Mouse (Mus musculus): ENCODE data around the gene Ofd1. TPM values are rescaled to one million over a fixed set of nuclear protein-coding genes. Genes with fewer than 3 reads are reported as not detected.

Ofd1 gene
- polyA plus RNA-seq, 1 experiment from 2014 or later, result 6.1 TPM

- Histone ChIP-seq H3K36me3 (ENCODE audit: insufficient read depth, low read length) (no peaks in the 10 kb centered on the region), H3K27me3 (ENCODE audit: insufficient read depth, low read length) (peaks cover 9% of the 10 kb centered on the region), H3K27ac (ENCODE audit: low read length) (no peak overlapping the region), H3K9me3 (ENCODE audit: low read length) (no peaks in the 10 kb centered on the region), H3K4me3 (ENCODE audit: low read length) (no peak overlapping the region), H3K4me1 (ENCODE audit: insufficient read depth, low read length) (no peaks in the 10 kb centered on the region), H3K9ac (replicated peaks; ENCODE audit: low read length) (no peak overlapping the region), H3K4me2 (replicated peaks; ENCODE audit: low read depth, low read length) (no peak overlapping the region)
- WGBS, result 84% methylated on average over 9 of the region's 9 CpGs
- ATAC-seq (ENCODE audit: low FRiP score, low TSS enrichment), result no peak; the same call in 1 of the 2 replicates
These were observed 63.7 kb downstream of the Ofd1 start for GRCm38 (mm10) chrX:166376681-166377328.

DNA sequence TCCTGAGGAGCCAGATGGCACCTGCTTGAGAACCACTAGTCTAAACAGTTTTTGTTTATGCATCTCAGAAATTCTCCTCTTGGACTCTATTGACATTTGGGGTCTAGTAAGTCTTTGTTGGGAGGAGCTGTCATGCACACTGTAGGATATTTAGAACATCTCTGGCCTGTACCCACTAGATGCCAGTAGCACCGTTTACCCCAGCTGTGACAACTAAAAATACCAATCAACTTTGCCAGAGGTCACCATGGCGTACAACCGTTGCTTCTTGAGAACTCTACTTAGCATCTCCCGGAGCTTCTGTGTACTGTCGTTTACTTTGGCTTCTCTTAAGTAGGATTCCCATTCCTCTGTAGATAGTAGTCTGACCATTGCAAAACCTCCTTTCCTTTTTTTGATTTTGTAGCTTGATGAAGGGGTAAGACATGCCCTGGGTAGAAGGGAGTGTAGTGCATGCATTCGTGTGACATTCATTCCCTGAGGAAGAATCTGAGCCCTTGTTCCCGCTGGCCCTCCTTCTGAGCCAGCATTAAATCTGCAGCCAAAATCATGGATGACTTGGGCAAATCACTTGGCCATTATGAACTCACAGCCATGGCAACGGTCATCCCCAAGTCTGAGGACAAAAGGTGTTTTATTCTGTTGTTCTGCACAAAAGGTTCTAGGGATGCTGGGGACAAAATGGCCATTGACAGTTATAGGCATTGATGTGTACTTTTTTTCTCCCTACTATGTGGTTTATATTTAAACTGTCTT lies 74.9 kb downstream of the Ofd1 start:
- H3K4me2 ChIP-seq (replicated peaks; ENCODE audit: low read depth, low read length), result no peak overlapping the region
- H3K27me3 ChIP-seq (ENCODE audit: insufficient read depth, low read length), result peaks cover 23% of the 10 kb centered on the region; the same call in 1 of the 2 replicates
- no peak overlapping the region for H3K27ac ChIP-seq (ENCODE audit: low read length)
- no peaks in the 10 kb centered on the region for H3K4me1 ChIP-seq (ENCODE audit: insufficient read depth, low read length)
- H3K9ac ChIP-seq (replicated peaks; ENCODE audit: low read length), result no peak overlapping the region
- H3K4me3 ChIP-seq (ENCODE audit: low read length), result no peak overlapping the region
- 85% methylated on average over 8 of the region's 8 CpGs for WGBS
- H3K9me3 ChIP-seq (ENCODE audit: low read length), result no peaks in the 10 kb centered on the region
- no peak for ATAC-seq (ENCODE audit: low FRiP score, low TSS enrichment)
- no peaks in the 10 kb centered on the region for H3K36me3 ChIP-seq (ENCODE audit: insufficient read depth, low read length)

- ATAC-seq (ENCODE audit: low FRiP score, low TSS enrichment), result no peak
- 83% methylated on average over 4 of the region's 4 CpGs for WGBS
- Histone ChIP-seq H3K9ac (replicated peaks; ENCODE audit: low read length) (no peak overlapping the region), H3K4me3 (ENCODE audit: low read length) (no peak overlapping the region), H3K4me1 (ENCODE audit: insufficient read depth, low read length) (no peaks in the 10 kb centered on the region), H3K27me3 (ENCODE audit: insufficient read depth, low read length) (peaks cover 12% of the 10 kb centered on the region; the same call in 1 of the 2 replicates), H3K9me3 (ENCODE audit: low read length) (no peaks in the 10 kb centered on the region), H3K27ac (ENCODE audit: low read length) (no peak overlapping the region), H3K4me2 (replicated peaks; ENCODE audit: low read depth, low read length) (no peak overlapping the region), H3K36me3 (ENCODE audit: insufficient read depth, low read length) (no peaks in the 10 kb centered on the region)
These were observed 80.0 kb downstream of the Ofd1 start for GRCm38 (mm10) chrX:166360455-166360854.

DNA sequence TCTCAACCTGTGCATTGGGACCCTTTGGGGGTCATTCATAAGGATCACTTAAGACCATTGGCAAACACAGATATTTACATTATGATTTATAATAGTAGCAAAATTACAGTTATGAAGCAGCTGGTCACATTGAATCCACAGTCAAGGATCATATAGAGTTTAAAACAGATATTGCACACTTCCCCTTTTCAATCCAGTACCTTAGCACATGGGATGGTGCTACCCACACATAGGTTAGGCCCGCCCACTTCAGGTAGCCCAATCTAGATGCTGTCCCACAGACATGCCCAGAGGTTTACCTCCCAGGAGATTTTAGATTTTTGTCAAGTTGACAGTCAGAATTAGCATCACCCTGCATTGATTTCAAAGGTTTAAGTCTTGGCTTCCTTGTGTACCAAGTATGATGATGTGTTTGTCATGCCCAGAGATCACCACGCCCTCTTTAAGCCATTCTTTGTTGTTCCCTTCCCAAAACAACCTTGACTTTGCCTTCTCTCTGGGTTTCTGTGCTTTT lies 80.5 kb downstream of the Ofd1 start:
- Histone ChIP-seq H3K4me3 (ENCODE audit: low read length) (no peak overlapping the region), H3K9ac (replicated peaks; ENCODE audit: low read length) (no peak overlapping the region), H3K4me1 (ENCODE audit: insufficient read depth, low read length) (no peaks in the 10 kb centered on the region), H3K27me3 (ENCODE audit: insufficient read depth, low read length) (peaks cover 13% of the 10 kb centered on the region; the same call in 1 of the 2 replicates), H3K4me2 (replicated peaks; ENCODE audit: low read depth, low read length) (no peak overlapping the region), H3K27ac (ENCODE audit: low read length) (no peak overlapping the region), H3K36me3 (ENCODE audit: insufficient read depth, low read length) (no peaks in the 10 kb centered on the region), H3K9me3 (ENCODE audit: low read length) (no peaks in the 10 kb centered on the region)
- no peak for ATAC-seq (ENCODE audit: low FRiP score, low TSS enrichment)
- 87% methylated on average over 2 of the region's 2 CpGs for WGBS

- Histone ChIP-seq H3K4me2 (replicated peaks; ENCODE audit: low read depth, low read length) (no peak overlapping the region), H3K27ac (ENCODE audit: low read length) (no peak overlapping the region), H3K9ac (replicated peaks; ENCODE audit: low read length) (no peak overlapping the region), H3K4me1 (ENCODE audit: insufficient read depth, low read length) (no peaks in the 10 kb centered on the region), H3K9me3 (ENCODE audit: low read length) (no peaks in the 10 kb centered on the region), H3K36me3 (ENCODE audit: insufficient read depth, low read length) (no peaks in the 10 kb centered on the region), H3K4me3 (ENCODE audit: low read length) (no peak overlapping the region), H3K27me3 (ENCODE audit: insufficient read depth, low read length) (peaks cover 15% of the 10 kb centered on the region; the same call in 1 of the 2 replicates)
- ATAC-seq (ENCODE audit: low FRiP score, low TSS enrichment), result no peak
- WGBS, result 77% methylated on average over 2 of the region's 2 CpGs
These were observed 81.5 kb downstream of the Ofd1 start for GRCm38 (mm10) chrX:166358955-166359354.

DNA sequence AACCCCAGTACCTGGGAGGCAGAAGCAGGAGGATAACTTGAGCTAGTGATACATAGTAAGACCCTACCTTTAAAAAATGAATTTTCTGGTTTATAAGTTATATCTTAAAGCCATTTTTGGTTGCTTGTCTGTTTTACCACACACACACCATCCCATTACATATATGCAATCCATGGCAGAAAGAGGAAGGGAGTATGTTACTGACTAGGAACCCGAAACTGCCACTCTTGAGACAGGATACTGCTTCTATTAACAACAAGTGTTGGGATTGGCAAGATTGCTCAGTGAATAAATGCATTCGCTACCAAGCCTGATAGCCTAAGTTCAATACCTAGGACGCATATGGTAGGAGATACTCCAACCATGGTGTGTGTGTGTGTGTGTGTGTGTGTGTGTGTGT lies 84.2 kb downstream of the Ofd1 start:
- Histone ChIP-seq H3K4me1 (ENCODE audit: insufficient read depth, low read length) (no peaks in the 10 kb centered on the region), H3K9me3 (ENCODE audit: low read length) (no peaks in the 10 kb centered on the region), H3K9ac (replicated peaks; ENCODE audit: low read length) (no peak overlapping the region), H3K27me3 (ENCODE audit: insufficient read depth, low read length) (peaks cover 18% of the 10 kb centered on the region; the same call in 1 of the 2 replicates), H3K4me2 (replicated peaks; ENCODE audit: low read depth, low read length) (no peak overlapping the region), H3K27ac (ENCODE audit: low read length) (no peak overlapping the region), H3K4me3 (ENCODE audit: low read length) (no peak overlapping the region), H3K36me3 (ENCODE audit: insufficient read depth, low read length) (no peaks in the 10 kb centered on the region)
- WGBS, result 92% methylated on average over 3 of the region's 3 CpGs
- ATAC-seq (ENCODE audit: low FRiP score, low TSS enrichment), result no peak

DNA sequence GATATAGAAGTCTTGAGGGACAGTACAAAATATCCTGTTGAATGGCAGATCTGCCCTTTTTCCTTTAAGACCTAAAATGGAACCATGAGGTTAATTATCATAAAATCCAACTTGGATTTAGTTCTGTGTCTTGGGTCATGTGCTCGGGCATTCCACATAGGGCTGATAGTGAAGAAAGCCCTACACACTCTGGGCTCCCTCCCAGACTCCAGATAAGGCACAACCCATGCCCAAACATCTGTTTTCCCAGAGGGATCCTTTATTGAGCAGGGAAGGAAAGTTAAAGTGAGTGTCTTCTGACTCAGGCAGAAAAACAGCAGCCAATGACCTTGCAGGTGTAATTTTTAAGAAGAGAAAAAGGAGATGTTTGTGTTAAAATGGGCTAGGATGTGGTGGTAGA lies 85.6 kb downstream of the Ofd1 start:
- Histone ChIP-seq H3K4me2 (replicated peaks; ENCODE audit: low read depth, low read length) (no peak overlapping the region), H3K36me3 (ENCODE audit: insufficient read depth, low read length) (no peaks in the 10 kb centered on the region), H3K9ac (replicated peaks; ENCODE audit: low read length) (no peak overlapping the region), H3K4me3 (ENCODE audit: low read length) (no peak overlapping the region), H3K27ac (ENCODE audit: low read length) (no peak overlapping the region), H3K27me3 (ENCODE audit: insufficient read depth, low read length) (peaks cover 10% of the 10 kb centered on the region; the same call in 1 of the 2 replicates), H3K9me3 (ENCODE audit: low read length) (no peaks in the 10 kb centered on the region), H3K4me1 (ENCODE audit: insufficient read depth, low read length) (no peaks in the 10 kb centered on the region)
- WGBS, result 76% methylated on average over 1 of the region's 1 CpGs
- ATAC-seq (ENCODE audit: low FRiP score, low TSS enrichment), result no peak

- H3K9ac ChIP-seq (replicated peaks; ENCODE audit: low read length), result no peak overlapping the region
- 62% methylated on average over 2 of the region's 2 CpGs for WGBS
- H3K4me2 ChIP-seq (replicated peaks; ENCODE audit: low read depth, low read length), result no peak overlapping the region
- no peak overlapping the region for H3K4me3 ChIP-seq (ENCODE audit: low read length)
- H3K27me3 ChIP-seq (ENCODE audit: insufficient read depth, low read length), result peaks cover 13% of the 10 kb centered on the region; the same call in 1 of the 2 replicates
- no peak overlapping the region for H3K27ac ChIP-seq (ENCODE audit: low read length)
- no peaks in the 10 kb centered on the region for H3K9me3 ChIP-seq (ENCODE audit: low read length)
- ATAC-seq (ENCODE audit: low FRiP score, low TSS enrichment), result no peak
- H3K36me3 ChIP-seq (ENCODE audit: insufficient read depth, low read length), result no peaks in the 10 kb centered on the region
- H3K4me1 ChIP-seq (ENCODE audit: insufficient read depth, low read length), result no peaks in the 10 kb centered on the region
These were observed 87.1 kb downstream of the Ofd1 start for GRCm38 (mm10) chrX:166353412-166353811.

GRCm38 (mm10) chrX:166351790-166352189 lies 88.7 kb downstream of the Ofd1 start:
- Histone ChIP-seq H3K4me1 (ENCODE audit: insufficient read depth, low read length) (no peaks in the 10 kb centered on the region), H3K9ac (replicated peaks; ENCODE audit: low read length) (no peak overlapping the region), H3K27ac (ENCODE audit: low read length) (no peak overlapping the region), H3K27me3 (ENCODE audit: insufficient read depth, low read length) (peaks cover 13% of the 10 kb centered on the region; the same call in 1 of the 2 replicates), H3K4me3 (ENCODE audit: low read length) (no peak overlapping the region), H3K9me3 (ENCODE audit: low read length) (no peaks in the 10 kb centered on the region), H3K4me2 (replicated peaks; ENCODE audit: low read depth, low read length) (no peak overlapping the region), H3K36me3 (ENCODE audit: insufficient read depth, low read length) (no peaks in the 10 kb centered on the region)
- WGBS, result 23% methylated on average over 6 of the region's 6 CpGs
- peak; percentile 75 for ATAC-seq (ENCODE audit: low FRiP score, low TSS enrichment)

GRCm38 (mm10) chrX:166348634-166349033 lies 91.9 kb downstream of the Ofd1 start:
- Histone ChIP-seq H3K4me3 (ENCODE audit: low read length) (no peak overlapping the region), H3K27ac (ENCODE audit: low read length) (no peak overlapping the region), H3K4me1 (ENCODE audit: insufficient read depth, low read length) (no peaks in the 10 kb centered on the region), H3K36me3 (ENCODE audit: insufficient read depth, low read length) (no peaks in the 10 kb centered on the region), H3K9ac (replicated peaks; ENCODE audit: low read length) (no peak overlapping the region), H3K4me2 (replicated peaks; ENCODE audit: low read depth, low read length) (no peak overlapping the region), H3K27me3 (ENCODE audit: insufficient read depth, low read length) (peaks cover 13% of the 10 kb centered on the region; the same call in 1 of the 2 replicates), H3K9me3 (ENCODE audit: low read length) (no peaks in the 10 kb centered on the region)
- ATAC-seq (ENCODE audit: low FRiP score, low TSS enrichment), result no peak
- 84% methylated on average over 4 of the region's 4 CpGs for WGBS
